Mouse (Mus musculus) common myeloid progenitor, adult 5-6 weeks (primary cell): ENCODE measurements around the gene Zfp971. TPM values are rescaled to one million over a fixed set of nuclear protein-coding genes. Genes with fewer than 3 reads are reported as not detected.
"Not testable (repeated sequence)": the region's sequence is repeated elsewhere in the genome, so short reads cannot be mapped to it uniquely, and the experiment has no call there.

ENCODE experiments used
- ATAC-seq: replicated peaks from 2 replicates; pipeline ENCODE4 v1.8.0; 2016; ENCODE audit warnings: low read depth, mild to moderate bottlenecking, moderate TSS enrichment, inconsistent platforms; ENCODE audit not compliant: poor library complexity, severe bottlenecking
- total RNA-seq: library from RNA; stranded (forward); fragments of 200-1000, 187-1606 nt; gene quantifications from 2 replicates; pipeline ENCODE4 v1.2.3, GENCODE M21; 2017

The Zfp971 gene
- total RNA-seq: 18.2 and 21.1 TPM in 2 replicates

GRCm38 (mm10) chr2:178023011-178023611, at the start of gene Zfp971:
Zfp971 (plus strand) TSS chr2:178023284.
- peak; percentile 71 for ATAC-seq

DNA sequence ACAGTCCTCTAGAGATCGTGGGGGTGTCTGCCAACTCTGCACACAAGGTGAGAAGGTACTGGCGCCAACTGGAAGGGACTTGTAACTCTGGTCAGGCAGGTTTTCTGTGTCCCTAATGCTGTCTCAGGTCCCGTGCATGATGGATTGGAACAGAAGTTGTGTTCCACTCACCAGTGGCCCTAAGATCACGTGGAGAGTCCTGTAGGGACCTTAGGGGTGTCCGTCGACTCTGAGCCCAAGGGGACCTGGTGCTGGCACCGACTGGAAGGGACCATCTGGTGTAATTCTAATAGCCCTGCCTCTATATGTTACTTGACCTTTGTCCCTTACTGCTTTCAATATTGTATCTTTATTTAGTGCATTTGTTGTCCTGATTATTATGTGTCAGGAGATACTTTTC, 48.3 kb upstream of the Zfp971 start:
- ATAC-seq: not testable (repeated sequence)

DNA sequence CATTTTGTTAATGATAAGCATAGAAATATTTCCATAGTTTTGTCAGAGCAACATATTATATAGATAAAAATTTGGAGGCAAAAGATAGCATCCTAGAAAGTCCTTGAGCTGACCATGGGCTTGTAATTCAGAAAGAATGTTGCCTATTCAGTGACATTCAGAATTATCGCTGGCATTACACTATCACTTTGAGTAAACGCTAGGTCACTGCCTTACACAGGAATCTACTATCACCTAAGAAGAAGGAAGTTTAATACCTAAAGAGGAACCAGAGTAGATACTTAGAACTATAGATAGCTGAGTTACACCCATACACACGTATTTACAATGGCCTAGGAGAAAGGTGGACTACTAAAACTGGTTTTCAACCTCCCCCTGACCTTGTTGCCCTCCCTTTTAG, 3.6 kb upstream of the Zfp971 start:
- not testable (repeated sequence) for ATAC-seq

GRCm38 (mm10) chr2:178020773-178021172, 2.3 kb upstream of the Zfp971 start:
- ATAC-seq: peak; percentile 82

DNA sequence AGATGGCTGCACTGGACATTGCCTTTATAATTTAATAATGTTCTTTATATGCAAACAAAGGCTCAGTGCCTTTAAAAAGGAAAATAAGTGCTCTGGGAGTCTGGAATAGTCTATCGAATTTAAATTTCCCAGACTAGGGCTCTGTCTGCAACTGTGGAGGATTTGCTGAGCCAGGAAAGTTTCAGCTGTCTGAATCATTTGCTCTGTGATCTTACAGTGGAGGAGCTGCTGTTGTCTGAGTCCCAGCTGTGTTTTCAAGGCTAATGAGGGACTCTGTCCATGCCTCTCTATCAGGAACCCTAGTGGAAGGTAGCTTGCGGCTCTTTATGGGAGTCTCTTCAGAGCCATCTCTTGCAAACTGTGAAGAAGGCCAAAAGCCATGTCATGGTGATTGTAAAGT, 777 bp downstream of the Zfp971 start:
- not testable (repeated sequence) for ATAC-seq

GRCm38 (mm10) chr2:178027601-178028000, 4.5 kb downstream of the Zfp971 start:
- not testable (repeated sequence) for ATAC-seq

GRCm38 (mm10) chr2:178058195-178058594, 35.1 kb downstream of the Zfp971 start:
- peak; percentile 91 for ATAC-seq

DNA sequence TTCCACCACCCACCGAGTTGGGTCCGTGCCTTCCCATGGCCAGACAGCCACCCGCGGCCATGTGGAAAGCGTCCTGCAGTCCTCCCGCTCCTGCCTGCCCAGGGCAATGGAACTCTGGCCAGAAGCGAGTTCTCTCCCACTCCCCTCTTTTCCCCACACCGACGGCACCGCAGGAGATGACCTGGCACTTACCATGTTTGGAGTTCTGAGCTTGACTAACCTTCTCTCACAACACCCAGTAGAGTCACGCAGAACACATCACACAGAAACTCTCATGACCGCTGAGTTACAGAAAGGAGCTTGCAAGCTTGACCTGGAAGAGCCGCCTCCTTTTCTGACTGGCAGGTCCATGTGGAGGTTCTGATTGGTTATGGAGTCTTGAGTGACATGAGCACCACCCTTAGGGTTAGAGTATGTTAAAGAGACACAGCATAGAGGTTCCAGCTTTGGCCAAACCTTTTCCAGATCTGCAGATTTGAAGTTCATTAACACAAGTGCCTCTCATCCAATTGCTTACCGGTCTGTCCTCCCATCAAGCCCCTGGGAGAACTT, 55.2 kb downstream of the Zfp971 start, which contains the start of gene Zfp931:
TSS of gene Zfp931 (minus strand) at position 311 of the 552 bp plus-strand sequence.
- ATAC-seq: peak; percentile 79

Other genes with a start within 250 kb of the Zfp971 start
- gene Gm14325, start 182.9 kb upstream of the Zfp971 start, total RNA-seq: 20.0 and 53.2 TPM in 2 replicates
- not detected in 2 replicates for gene Gm14327, start 126.2 kb upstream of the Zfp971 start, total RNA-seq
- 1.8 and 2.2 TPM in 2 replicates for gene Zfp972, start 97.7 kb upstream of the Zfp971 start, total RNA-seq
- gene Gm14326, start 66.0 kb upstream of the Zfp971 start, total RNA-seq: 14.8 and 23.4 TPM in 2 replicates
- 17.7 and 32.0 TPM in 2 replicates for gene Zfp931, start 55.2 kb downstream of the Zfp971 start, total RNA-seq
- gene Phactr3, start 95.7 kb downstream of the Zfp971 start, total RNA-seq: not detected in 2 replicates